Mouse (Mus musculus) limb, embryonic 15.5 days (tissue): ENCODE measurements around the gene Ddr1. TPM values are rescaled to one million over a fixed set of nuclear protein-coding genes. Genes with fewer than 3 reads are reported as not detected.

Experiments
- ATAC-seq: fragments of 200-750 bp; cut with Nextera tagmentation; 2 replicates; pipeline ENCODE4 v1.8.0; 2017; ENCODE audit warnings: low read depth, moderate TSS enrichment; ENCODE audit not compliant: insufficient number of reproducible peaks, low FRiP score, low TSS enrichment
- H3K27ac ChIP-seq: fragments of 300-500 bp; sonication (generic); 2 replicates; pipeline ENCODE4 v1.5.1; 2015; ENCODE audit warnings: moderate library complexity, mild to moderate bottlenecking, inconsistent platforms
- H3K27me3 ChIP-seq: fragments of 300-500 bp; sonication (generic); 2 replicates; pipeline ENCODE4 v1.6.1; 2015; ENCODE audit warnings: inconsistent platforms
- H3K36me3 ChIP-seq: fragments of 300-500 bp; sonication (generic); 2 replicates; pipeline ENCODE4 v1.6.1; 2015; ENCODE audit warnings: inconsistent platforms
- H3K4me1 ChIP-seq: fragments of 300-500 bp; sonication (generic); 2 replicates; pipeline ENCODE4 v1.6.1; 2015; ENCODE audit warnings: inconsistent platforms
- H3K4me2 ChIP-seq: fragments of 300-500 bp; sonication (generic); 2 replicates; pipeline ENCODE4 v1.6.1; 2015; ENCODE audit warnings: mild to moderate bottlenecking, inconsistent platforms
- H3K4me3 ChIP-seq: fragments of 300-500 bp; sonication (generic); 2 replicates; pipeline ENCODE4 v1.5.1; 2015; ENCODE audit warnings: mild to moderate bottlenecking, inconsistent platforms
- H3K9ac ChIP-seq: fragments of 300-500 bp; sonication (generic); 2 replicates; pipeline ENCODE4 v1.6.1; 2015; ENCODE audit warnings: inconsistent platforms
- H3K9me3 ChIP-seq: fragments of 300-500 bp; sonication (generic); 2 replicates; pipeline ENCODE4 v1.6.1; 2016; ENCODE audit warnings: inconsistent platforms
- WGBS: fragments of 180-500 bp; shearing (Covaris S2); methylation state at CpG from one replicate; pipeline ENCODE4 v1.1.7; 2015; 5-methylcytosine and 5-hydroxymethylcytosine counted together
- polyA plus RNA-seq: library from polyadenylated mRNA; unstranded; fragments of >200 nt; fragmentation: Nextera tagmentation; extraction: Ambion mirVana; gene quantifications from 2 replicates; pipeline ENCODE4 v1.2.1, GENCODE M21; 2015

The Ddr1 gene
- polyA plus RNA-seq, 1 experiment from 2014 or later = 81.7 TPM

- H3K9me3 ChIP-seq = no peaks in the 10 kb centered on the region
- no peak overlapping the region for H3K9ac ChIP-seq
- 81% methylated on average over 25 of the region's 25 CpGs for WGBS
- H3K36me3 ChIP-seq = peaks cover 98% of the 10 kb centered on the region
- H3K27ac ChIP-seq = no peak overlapping the region
- no peak overlapping the region for H3K4me3 ChIP-seq
- H3K4me1 ChIP-seq = no peaks in the 10 kb centered on the region
- ATAC-seq = no peak
- H3K27me3 ChIP-seq = no peaks in the 10 kb centered on the region
- H3K4me2 ChIP-seq = no peak overlapping the region
These were observed 15.9 kb downstream of the Ddr1 start for GRCm38 (mm10) chr17:35688347-35689175.

GRCm38 (mm10) chr17:35685061-35685460 lies 19.4 kb downstream of the Ddr1 start:
- Histone ChIP-seq H3K4me2 (no peak overlapping the region), H3K4me1 (no peaks in the 10 kb centered on the region), H3K9ac (no peak overlapping the region), H3K4me3 (no peak overlapping the region), H3K27me3 (no peaks in the 10 kb centered on the region), H3K9me3 (no peaks in the 10 kb centered on the region), H3K27ac (no peak overlapping the region), H3K36me3 (peaks cover 95% of the 10 kb centered on the region)
- ATAC-seq = no peak
- 64% methylated on average over 9 of the region's 9 CpGs for WGBS

- H3K4me3 ChIP-seq = no peak overlapping the region
- no peak for ATAC-seq
- peaks cover 65% of the 10 kb centered on the region for H3K36me3 ChIP-seq
These were observed 22.4 kb downstream of the Ddr1 start for GRCm38 (mm10) chr17:35681986-35682385.

GRCm38 (mm10) chr17:35680591-35680990 lies 23.8 kb downstream of the Ddr1 start:
- no peak overlapping the region for H3K4me2 ChIP-seq
- 45% methylated on average over 6 of the region's 6 CpGs for WGBS
- peaks cover 51% of the 10 kb centered on the region for H3K36me3 ChIP-seq
- no peak overlapping the region for H3K27ac ChIP-seq
- no peaks in the 10 kb centered on the region for H3K4me1 ChIP-seq
- no peak for ATAC-seq
- no peaks in the 10 kb centered on the region for H3K27me3 ChIP-seq
- H3K9ac ChIP-seq = no peak overlapping the region
- no peak overlapping the region for H3K4me3 ChIP-seq
- no peaks in the 10 kb centered on the region for H3K9me3 ChIP-seq

More at GRCm38 (mm10) chr17:35681986-35682385, 22.4 kb downstream of the Ddr1 start:
- Histone ChIP-seq H3K4me1 (no peaks in the 10 kb centered on the region), H3K27ac (no peak overlapping the region), H3K9ac (no peak overlapping the region), H3K27me3 (no peaks in the 10 kb centered on the region), H3K9me3 (no peaks in the 10 kb centered on the region), H3K4me2 (no peak overlapping the region)
- WGBS = 83% methylated on average over 13 of the region's 13 CpGs

GRCm38 (mm10) chr17:35673416-35674035 lies 30.9 kb downstream of the Ddr1 start, which contains the start of gene Gtf2h4:
Gtf2h4 (minus strand) TSS chr17:35673739.
- peak within 1 kb of the TSS; percentile 89 for H3K9ac ChIP-seq
- H3K9me3 ChIP-seq = no peaks in the 10 kb centered on the region
- H3K27me3 ChIP-seq = no peaks in the 10 kb centered on the region
- peak; percentile 93 for ATAC-seq
- peak within 1 kb of the TSS; percentile 83 for H3K4me2 ChIP-seq
- peaks cover 9% of the 10 kb centered on the region; the same call in 1 of the 2 replicates for H3K36me3 ChIP-seq
- WGBS = under 1% methylated on average over 23 of the region's 23 CpGs
- peak within 1 kb of the TSS; percentile 74 for H3K4me3 ChIP-seq
- H3K4me1 ChIP-seq = peaks cover 10% of the 10 kb centered on the region
- H3K27ac ChIP-seq = peak within 1 kb of the TSS; percentile 64

GRCm38 (mm10) chr17:35672527-35672926 lies 31.9 kb downstream of the Ddr1 start:
- 0 out of 2 replicates have a peak overlapping the region, but pooled peaks have one; percentile 89 for H3K9ac ChIP-seq
- no peaks in the 10 kb centered on the region for H3K27me3 ChIP-seq
- peaks cover 18% of the 10 kb centered on the region for H3K4me1 ChIP-seq
- no peaks in the 10 kb centered on the region for H3K9me3 ChIP-seq
- peak overlapping the region; percentile 74; the same call in 1 of the 2 replicates for H3K4me3 ChIP-seq
- 87% methylated on average over 6 of the region's 6 CpGs for WGBS
- H3K27ac ChIP-seq = no peak overlapping the region
- peak overlapping the region; percentile 83; the same call in 1 of the 2 replicates for H3K4me2 ChIP-seq
- no peak for ATAC-seq
- H3K36me3 ChIP-seq = peaks cover 9% of the 10 kb centered on the region; the same call in 1 of the 2 replicates

- no peaks in the 10 kb centered on the region for H3K27me3 ChIP-seq
- no peak overlapping the region for H3K4me3 ChIP-seq
- H3K36me3 ChIP-seq = peaks cover 9% of the 10 kb centered on the region; the same call in 1 of the 2 replicates
- H3K9me3 ChIP-seq = no peaks in the 10 kb centered on the region
- H3K27ac ChIP-seq = no peak overlapping the region
- no peak overlapping the region for H3K9ac ChIP-seq
- H3K4me1 ChIP-seq = peaks cover 20% of the 10 kb centered on the region
- ATAC-seq = no peak
- 92% methylated on average over 6 of the region's 6 CpGs for WGBS
- H3K4me2 ChIP-seq = no peak overlapping the region
These were observed 32.6 kb downstream of the Ddr1 start for GRCm38 (mm10) chr17:35671846-35672245.

GRCm38 (mm10) chr17:35669731-35670130 lies 34.7 kb downstream of the Ddr1 start:
- no peaks in the 10 kb centered on the region for H3K9me3 ChIP-seq
- no peak overlapping the region for H3K9ac ChIP-seq
- H3K27ac ChIP-seq = no peak overlapping the region
- no peak for ATAC-seq
- H3K27me3 ChIP-seq = no peaks in the 10 kb centered on the region
- peaks cover 10% of the 10 kb centered on the region for H3K36me3 ChIP-seq
- 89% methylated on average over 9 of the region's 9 CpGs for WGBS
- H3K4me3 ChIP-seq = no peak overlapping the region
- peaks cover 30% of the 10 kb centered on the region for H3K4me1 ChIP-seq
- no peak overlapping the region for H3K4me2 ChIP-seq

- H3K36me3 ChIP-seq = peaks cover 30% of the 10 kb centered on the region
- peak; percentile 85 for ATAC-seq
- H3K27ac ChIP-seq = peak within 1 kb of the TSS; percentile 84
- no peaks in the 10 kb centered on the region for H3K27me3 ChIP-seq
- H3K4me1 ChIP-seq = peaks cover 21% of the 10 kb centered on the region
- peak within 1 kb of the TSS; percentile 85 for H3K9ac ChIP-seq
- no peaks in the 10 kb centered on the region for H3K9me3 ChIP-seq
- under 1% methylated on average over 61 of the region's 61 CpGs for WGBS
- peak within 1 kb of the TSS; percentile 77 for H3K4me3 ChIP-seq
- H3K4me2 ChIP-seq = peak within 1 kb of the TSS; percentile 94
These were observed 36.9 kb downstream of the Ddr1 start, which contains the start of gene Vars2 for GRCm38 (mm10) chr17:35667334-35668065. Vars2 (minus strand) TSS chr17:35667592.

GRCm38 (mm10) chr17:35666851-35667256 lies 37.6 kb downstream of the Ddr1 start:
- no peak; the same call in 1 of the 2 replicates for ATAC-seq
- Histone ChIP-seq H3K27me3 (no peaks in the 10 kb centered on the region), H3K27ac (peak overlapping the region; percentile 84), H3K4me2 (peak overlapping the region; percentile 94), H3K9me3 (no peaks in the 10 kb centered on the region), H3K4me1 (peaks cover 20% of the 10 kb centered on the region), H3K36me3 (peaks cover 32% of the 10 kb centered on the region), H3K9ac (peak overlapping the region; percentile 85), H3K4me3 (peak overlapping the region; percentile 77)
- WGBS = 4% methylated on average over 13 of the region's 13 CpGs

- H3K27ac ChIP-seq = no peak overlapping the region
- H3K4me2 ChIP-seq = no peak overlapping the region
- WGBS = 79% methylated on average over 17 of the region's 17 CpGs
- H3K9me3 ChIP-seq = no peaks in the 10 kb centered on the region
- no peak for ATAC-seq
- no peaks in the 10 kb centered on the region for H3K27me3 ChIP-seq
- peaks cover 20% of the 10 kb centered on the region for H3K4me1 ChIP-seq
- no peak overlapping the region for H3K9ac ChIP-seq
- H3K36me3 ChIP-seq = peaks cover 40% of the 10 kb centered on the region
- H3K4me3 ChIP-seq = peak overlapping the region; percentile 77; the same call in 1 of the 2 replicates
These were observed 38.4 kb downstream of the Ddr1 start for GRCm38 (mm10) chr17:35665957-35666515.
